Mouse (Mus musculus) ES-E14 (cell line): ENCODE results near the gene Fbxl17. TPM values are rescaled to one million over a fixed set of nuclear protein-coding genes. Genes with fewer than 3 reads are reported as not detected.

Source experiments
- DNase-seq: peaks from one replicate; pipeline ENCODE4 v3.0.0-alpha.2; 2013; ENCODE audit warnings: low read depth, low spot score
- H3K27ac ChIP-seq: 2 replicates; pipeline ENCODE4 v1.5.1; 2012; ENCODE audit warnings: low read depth, mild to moderate bottlenecking, low read length, moderate library complexity, mixed read lengths; ENCODE audit not compliant: poor library complexity, insufficient read depth, severe bottlenecking
- H3K36me3 ChIP-seq: 2 replicates; pipeline ENCODE4 v1.6.1; 2012; ENCODE audit warnings: mild to moderate bottlenecking, low read length, moderate library complexity, mixed read lengths; ENCODE audit not compliant: control insufficient read depth, poor library complexity, insufficient read depth, severe bottlenecking
- H3K4me1 ChIP-seq, 2 experiments: fragments of 150-350 bp in 1 of 2; sonication (generic) in 1 of 2; 2 replicates each; pipeline ENCODE4 v1.6.1; 2012; ENCODE audit warnings: low read length in 2 of 2, mild to moderate bottlenecking in 1 of 2, mixed read lengths in 1 of 2; ENCODE audit not compliant: control insufficient read depth in 2 of 2, insufficient read depth in 2 of 2, poor library complexity in 1 of 2
- H3K4me3 ChIP-seq, 2 experiments: fragments of 150-350 bp in 1 of 2; sonication (generic) in 1 of 2; 2 replicates each; pipeline ENCODE4 v1.5.1; 2012; ENCODE audit warnings: low read length in 2 of 2, low read depth in 1 of 2, mild to moderate bottlenecking in 1 of 2, mixed read lengths in 1 of 2; ENCODE audit not compliant: insufficient read depth in 1 of 2, poor library complexity in 1 of 2, severe bottlenecking in 1 of 2
- H3K9ac ChIP-seq: 2 replicates; pipeline ENCODE4 v1.6.1; 2012; ENCODE audit warnings: low read depth, mild to moderate bottlenecking, low read length, mixed read lengths; ENCODE audit not compliant: poor library complexity, insufficient read depth, severe bottlenecking
- H3K9me3 ChIP-seq: fragments of 150-350 bp; sonication (generic); 2 replicates; pipeline ENCODE4 v1.6.1; 2012; ENCODE audit warnings: low read depth, mild to moderate bottlenecking, low read length; ENCODE audit not compliant: control insufficient read depth, insufficient read depth
- CHD2 ChIP-seq: IDR thresholded peaks from 2 replicates; pipeline ENCODE4 v1.6.1; 2014; ENCODE audit warnings: mild to moderate bottlenecking, low read depth, low read length, inconsistent platforms
- HCFC1 ChIP-seq: IDR thresholded peaks from 2 replicates; pipeline ENCODE4 v1.6.1; 2012; ENCODE audit warnings: low read length, inconsistent platforms, borderline replicate concordance; ENCODE audit not compliant: insufficient read depth
- MAFK ChIP-seq: IDR thresholded peaks from 2 replicates; pipeline ENCODE4 v1.6.1; 2014; ENCODE audit warnings: mild to moderate bottlenecking, low read depth, low read length, inconsistent platforms; ENCODE audit not compliant: insufficient read depth
- ZC3H11A ChIP-seq: IDR thresholded peaks from 2 replicates; pipeline ENCODE4 v1.6.1; 2012; ENCODE audit warnings: low read depth, mild to moderate bottlenecking, inconsistent platforms, low read length, borderline replicate concordance
- ZNF384 ChIP-seq: IDR thresholded peaks from 2 replicates; pipeline ENCODE4 v1.6.1; 2012; ENCODE audit warnings: low read depth, low read length, inconsistent platforms
- in situ Hi-C, 2 experiments: fragments of 600-800 bp; cut with MboI; formaldehyde crosslinking; loops; one replicate each; pipeline ENCODE4 v1.15.1; 2025; ENCODE audit warnings: low sequenced_read_pairs in 2 of 2, inconsistent platforms in 1 of 2; ENCODE audit not compliant: unreplicated experiment in 2 of 2
- total RNA-seq: library from RNA; depleted of rRNA; stranded (reverse); fragments of 300-350 nt; gene quantifications from 2 replicates; pipeline ENCODE4 v1.2.3, GENCODE M21; 2012

The Fbxl17 gene
- total RNA-seq, 1 experiment = 5.6 TPM

DNA sequence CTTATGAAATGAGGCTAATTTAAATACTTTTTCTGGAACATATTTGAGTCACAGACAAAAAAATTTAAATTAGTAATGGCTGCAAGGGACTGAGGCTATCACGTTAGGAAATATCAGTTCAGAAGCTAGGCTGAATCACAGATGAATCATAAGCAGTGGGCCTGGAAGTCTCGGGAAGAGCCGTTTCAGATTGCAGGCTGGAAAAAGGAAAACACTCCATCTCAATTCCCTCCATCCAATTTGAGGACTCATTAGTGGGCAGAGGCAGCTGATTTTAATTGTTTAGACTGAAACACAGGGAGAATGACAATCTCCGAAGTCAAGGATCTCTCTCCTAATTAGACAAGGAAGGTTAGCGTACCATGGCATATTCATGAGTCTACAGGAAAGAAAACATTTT lies 337.9 kb downstream of the Fbxl17 start:
- in situ Hi-C loops = no loop called here
- no peak overlapping the region for H3K27ac ChIP-seq
- no peak for DNase-seq
- H3K4me1 ChIP-seq = no peaks in the 10 kb centered on the region
- TF ChIP-seq ZC3H11A (no peak), MAFK (no peak), CHD2 (no peak), HCFC1 (no peak), ZNF384 (no peak)
- H3K36me3 ChIP-seq = no peaks in the 10 kb centered on the region
- H3K9me3 ChIP-seq = no peaks in the 10 kb centered on the region
- H3K9ac ChIP-seq = no peak overlapping the region
- H3K4me3 ChIP-seq = no peak overlapping the region

DNA sequence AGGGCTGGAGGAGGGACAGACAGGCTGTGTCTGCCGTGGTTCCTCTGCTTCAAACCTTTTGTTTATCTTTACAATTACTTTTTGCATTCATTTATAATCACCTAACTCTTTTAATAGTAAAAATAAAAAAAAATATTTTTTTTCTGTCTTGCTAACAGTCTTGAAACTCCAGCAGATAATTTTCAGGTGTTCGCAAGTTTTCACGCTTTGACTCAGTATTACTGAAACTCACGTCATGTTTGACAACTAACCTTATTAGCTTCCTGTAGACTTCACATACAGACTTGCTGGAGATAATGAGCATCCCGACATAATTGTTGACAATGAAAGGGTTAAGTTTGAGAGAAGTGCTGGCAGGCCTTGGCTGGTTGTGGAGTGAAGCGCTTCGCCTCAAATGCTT lies 340.6 kb downstream of the Fbxl17 start:
- no peak for DNase-seq

DNA sequence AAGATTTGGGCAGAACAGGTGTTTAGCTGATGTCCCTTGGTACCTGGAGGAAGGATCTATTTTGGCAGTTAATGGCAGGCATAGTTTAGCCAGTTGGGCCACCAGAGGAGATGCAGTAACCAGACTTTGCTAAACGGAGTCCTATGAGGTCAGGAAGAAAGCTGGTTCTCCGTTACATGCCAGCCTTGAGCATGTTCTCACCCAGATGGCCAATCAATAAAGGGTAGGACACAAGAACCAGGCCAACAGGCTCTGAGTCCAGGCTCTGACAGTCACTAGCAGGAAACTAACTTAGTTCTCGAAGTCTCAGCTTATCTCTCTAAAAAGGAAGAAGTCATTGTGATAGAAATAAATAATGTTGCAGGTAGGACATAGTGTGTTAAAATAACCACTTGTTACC lies 341.4 kb downstream of the Fbxl17 start:
- no peaks in the 10 kb centered on the region for H3K9me3 ChIP-seq
- DNase-seq = no peak
- no peaks in the 10 kb centered on the region for H3K36me3 ChIP-seq
- in situ Hi-C loops = no loop called here
- no peak overlapping the region for H3K4me3 ChIP-seq
- H3K9ac ChIP-seq = no peak overlapping the region
- H3K4me1 ChIP-seq = no peaks in the 10 kb centered on the region
- TF ChIP-seq HCFC1 = no peak
- no peak for TF ChIP-seq ZC3H11A
- no peak for TF ChIP-seq MAFK
- TF ChIP-seq CHD2 = no peak
- no peak for TF ChIP-seq ZNF384
- H3K27ac ChIP-seq = no peak overlapping the region

More for the DNA sequence above, 340.6 kb downstream of the Fbxl17 start:
- TF ChIP-seq CHD2 = no peak
- TF ChIP-seq ZNF384 = no peak
- TF ChIP-seq MAFK = no peak
- Histone ChIP-seq H3K36me3 (no peaks in the 10 kb centered on the region), H3K27ac (no peak overlapping the region), H3K4me1 (no peaks in the 10 kb centered on the region), H3K4me3 (no peak overlapping the region), H3K9me3 (no peaks in the 10 kb centered on the region), H3K9ac (no peak overlapping the region)
- in situ Hi-C loops = no loop called here

DNA sequence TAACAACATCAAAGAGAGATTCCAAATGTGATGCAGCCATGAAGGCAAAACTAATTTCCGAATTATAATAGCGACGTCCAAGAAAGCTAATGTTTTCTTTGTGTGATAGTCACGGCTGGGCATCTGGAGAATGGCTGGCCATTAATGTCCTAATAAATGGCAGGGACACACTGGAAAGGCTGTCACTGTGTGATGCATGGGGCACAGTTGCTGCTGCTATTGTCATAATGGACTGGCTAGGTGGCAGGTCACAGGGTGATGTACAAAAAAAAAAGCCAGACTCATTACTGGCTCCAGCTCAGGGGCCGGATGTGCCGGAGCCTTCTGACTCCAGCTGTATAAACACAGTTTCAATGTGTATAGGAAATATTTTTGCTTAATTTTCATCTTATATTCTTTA lies 341.9 kb downstream of the Fbxl17 start:
- no peaks in the 10 kb centered on the region for H3K9me3 ChIP-seq
- no peak for DNase-seq
- H3K36me3 ChIP-seq = no peaks in the 10 kb centered on the region
- no peak overlapping the region for H3K27ac ChIP-seq
- H3K4me1 ChIP-seq = no peaks in the 10 kb centered on the region
- no peak for TF ChIP-seq MAFK
- TF ChIP-seq CHD2 = no peak
- TF ChIP-seq ZNF384 = no peak
- no peak for TF ChIP-seq HCFC1
- no peak for TF ChIP-seq ZC3H11A
- H3K9ac ChIP-seq = no peak overlapping the region
- H3K4me3 ChIP-seq = no peak overlapping the region
- in situ Hi-C loops = no loop called here

DNA sequence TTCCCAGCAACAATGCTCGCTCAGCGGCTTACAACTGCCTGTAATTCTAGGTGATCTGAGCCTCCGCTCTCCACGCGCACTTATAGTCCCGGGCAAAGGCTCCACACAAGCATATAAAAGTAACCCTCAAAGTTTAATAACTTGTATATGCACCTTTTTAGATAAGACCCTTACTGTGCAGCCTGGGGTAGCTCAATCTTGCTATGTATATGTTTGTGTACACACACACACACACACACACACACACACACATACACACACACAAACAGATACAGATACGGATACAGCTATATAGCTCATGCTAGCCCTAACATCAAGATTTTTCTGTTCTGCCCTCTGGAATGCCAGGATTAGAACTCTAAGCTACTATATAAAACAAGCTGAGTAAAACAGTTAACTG lies 342.8 kb downstream of the Fbxl17 start:
- in situ Hi-C loops = no loop called here
- H3K9me3 ChIP-seq = no peaks in the 10 kb centered on the region
- no peaks in the 10 kb centered on the region for H3K4me1 ChIP-seq
- no peak overlapping the region for H3K27ac ChIP-seq
- TF ChIP-seq ZNF384 (no peak), MAFK (no peak), CHD2 (no peak), HCFC1 (no peak), ZC3H11A (no peak)
- no peak overlapping the region for H3K9ac ChIP-seq
- no peak overlapping the region for H3K4me3 ChIP-seq
- no peaks in the 10 kb centered on the region for H3K36me3 ChIP-seq
- DNase-seq = no peak
